Mouse (Mus musculus): ENCODE measurements at regions not wholly inside any gene's neighbourhood (a gene's known extent, or its start where the extent isn't known, plus 50 kb on each side); places are given as distances from the start of the nearest gene placed in this dataset.

DNA sequence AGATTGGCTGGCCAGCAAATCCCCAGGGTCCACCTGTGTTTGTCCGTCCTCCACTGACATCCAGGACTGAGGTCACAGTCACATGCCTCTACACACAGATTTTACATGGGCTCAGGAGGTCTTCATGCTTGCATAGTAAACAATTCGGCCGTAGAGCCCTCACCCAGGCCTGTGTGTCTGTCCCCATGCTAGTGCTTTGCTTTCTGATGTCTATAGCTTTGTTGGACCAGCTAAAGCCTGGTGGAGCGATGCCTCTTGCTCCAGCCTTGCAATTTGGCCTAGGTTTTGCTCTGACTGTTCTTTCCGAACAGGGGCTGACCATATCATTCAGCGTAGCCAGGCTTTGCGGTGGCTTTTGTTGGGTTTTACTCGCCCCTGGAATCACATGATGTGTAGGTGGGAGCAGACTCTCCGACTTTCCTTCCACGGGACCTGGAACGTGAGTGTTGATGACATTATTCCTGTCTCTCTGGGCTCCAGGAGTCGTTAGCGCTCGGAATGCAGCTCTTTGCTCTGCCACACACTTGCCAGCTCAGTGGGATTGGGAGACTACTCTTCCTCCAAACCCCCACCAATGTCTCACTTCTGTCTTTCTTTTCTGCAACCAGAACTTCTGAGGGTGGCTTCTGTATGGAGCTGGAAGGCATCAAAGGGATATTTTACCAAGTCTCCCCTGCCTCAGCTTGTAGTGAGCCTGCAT lies 421.4 kb upstream of the Xylt1 start:
- no peak for TF ChIP-seq POLR2A (IDR thresholded peaks at IDR 0.05; ENCODE audit: insufficient read depth, low read depth, low read length)
- no peak for TF ChIP-seq CTCF (IDR thresholded peaks at IDR 0.05)

All from heart, adult 2 months (tissue).